Mouse (Mus musculus) left cerebral cortex, adult 8-10 months (tissue): Measurements from ENCODE around the gene Cacfd1. TPM values are rescaled to one million over a fixed set of nuclear protein-coding genes. Genes with fewer than 3 reads are reported as not detected.

ENCODE experiments used
- DNase-seq, 2 experiments: peaks; one replicate each; pipeline ENCODE4 v3.0.0; 2022; ENCODE audit warnings: low spot score in 2 of 2
- total RNA-seq, 4 experiments: library from RNA; stranded (reverse); gene quantifications; 2 replicates each; pipeline ENCODE4 v1.2.4; 2022

The Cacfd1 gene
- 10 to 100 TPM; 42.4 to 46.5 (median 44.1) TPM for total RNA-seq

- DNase-seq: peak; percentile 62 to 73
These were observed at the start of gene Cacfd1 for GRCm38 (mm10) chr2:27009714-27010244. Gene Cacfd1 (plus strand): TSS chr2:27009926.

GRCm38 (mm10) chr2:26960756-26961155, 49.0 kb upstream of the Cacfd1 start:
- no peak for DNase-seq

- DNase-seq: peak; percentile 94
These were observed 45.6 kb upstream of the Cacfd1 start, which contains the start of gene Rexo4 for GRCm38 (mm10) chr2:26963923-26964723. Gene Rexo4 (minus strand): TSS chr2:26964386.

- no peak for DNase-seq
These were observed 44.9 kb upstream of the Cacfd1 start for GRCm38 (mm10) chr2:26964724-26965370.

- no peak for DNase-seq
These were observed 42.5 kb upstream of the Cacfd1 start for GRCm38 (mm10) chr2:26967262-26967661.

GRCm38 (mm10) chr2:26973116-26973515, 36.6 kb upstream of the Cacfd1 start, which contains the start of gene Adamts13:
Gene Adamts13 (plus strand): TSS chr2:26973416.
- DNase-seq: no peak

- no peak for DNase-seq
These were observed 35.8 kb upstream of the Cacfd1 start for GRCm38 (mm10) chr2:26973960-26974359.

GRCm38 (mm10) chr2:26980361-26980760, 29.4 kb upstream of the Cacfd1 start:
- no peak for DNase-seq

GRCm38 (mm10) chr2:26984179-26984578, 25.5 kb upstream of the Cacfd1 start:
- no peak for DNase-seq

- no peak for DNase-seq
These were observed 25.1 kb upstream of the Cacfd1 start for GRCm38 (mm10) chr2:26984640-26985039.

- no peak for DNase-seq
These were observed 15.8 kb upstream of the Cacfd1 start for GRCm38 (mm10) chr2:26993936-26994335.

GRCm38 (mm10) chr2:26997498-26997897, 12.2 kb upstream of the Cacfd1 start:
- no peak for DNase-seq

GRCm38 (mm10) chr2:26997993-26998392, 11.7 kb upstream of the Cacfd1 start:
- DNase-seq: no peak

GRCm38 (mm10) chr2:27006255-27006654, 3.5 kb upstream of the Cacfd1 start:
- DNase-seq: no peak

- no peak for DNase-seq
These were observed 2.0 kb upstream of the Cacfd1 start for GRCm38 (mm10) chr2:27007701-27008100.

GRCm38 (mm10) chr2:27017802-27018201, 8.1 kb downstream of the Cacfd1 start:
- no peak for DNase-seq

- DNase-seq: no peak
These were observed 9.8 kb downstream of the Cacfd1 start for GRCm38 (mm10) chr2:27019530-27019929.

GRCm38 (mm10) chr2:27021103-27021502, 11.4 kb downstream of the Cacfd1 start:
- no peak for DNase-seq

- DNase-seq: no peak
These were observed 12.9 kb downstream of the Cacfd1 start for GRCm38 (mm10) chr2:27022612-27023011.

GRCm38 (mm10) chr2:27024136-27024535, 14.4 kb downstream of the Cacfd1 start:
- DNase-seq: no peak

GRCm38 (mm10) chr2:27025545-27025944, 15.8 kb downstream of the Cacfd1 start:
- DNase-seq: no peak

GRCm38 (mm10) chr2:27026332-27026731, 16.6 kb downstream of the Cacfd1 start:
- DNase-seq: no peak
